Mouse (Mus musculus): ENCODE data around the gene Dip2b.

GRCm38 (mm10) chr15:100074754-100075153 is 36.3 kb downstream of the Dip2b start:
- TF ChIP-seq POLR2A (IDR thresholded peaks at IDR 0.05; ENCODE audit: insufficient read length, low read depth) (no peak), SRF (IDR thresholded peaks at IDR 0.05; ENCODE audit: control insufficient read depth, insufficient read length, low read depth) (no peak)

All from myocyte (in vitro differentiated cells).